Mouse (Mus musculus): ENCODE measurements at regions not wholly inside any gene's neighbourhood (a gene's known extent, or its start where the extent isn't known, plus 50 kb on each side); places are given as distances from the start of the nearest gene placed in this dataset.
A peak's percentile ranks its signal among the peaks of the same experiment; 100 is the strongest.

DNA sequence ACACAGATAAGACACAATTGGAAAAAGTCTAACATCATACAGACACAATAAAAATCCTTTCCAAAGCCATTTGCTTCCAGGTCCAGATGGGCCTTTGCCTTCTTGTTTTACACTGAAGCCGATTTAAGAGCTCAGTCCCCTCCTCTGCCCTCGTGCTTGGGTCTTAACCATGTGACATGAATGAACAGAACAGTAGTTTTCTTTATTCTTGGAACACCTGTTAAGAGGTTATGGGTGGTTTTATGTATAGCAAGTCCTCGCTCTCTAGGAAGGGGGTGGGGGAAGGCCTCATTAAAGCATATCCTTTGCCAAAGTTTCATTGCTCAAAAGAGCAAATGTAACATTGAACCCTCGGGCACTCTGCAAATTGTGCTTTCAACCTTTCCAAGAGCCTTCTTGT is 125.7 kb upstream of the Sfrp2 start:
- DNase-seq (ENCODE audit: extremely low spot score in 1 of 2, low spot score in 2 of 2): no peak
- intact Hi-C loops (cut with DNase I): no loop called here

DNA sequence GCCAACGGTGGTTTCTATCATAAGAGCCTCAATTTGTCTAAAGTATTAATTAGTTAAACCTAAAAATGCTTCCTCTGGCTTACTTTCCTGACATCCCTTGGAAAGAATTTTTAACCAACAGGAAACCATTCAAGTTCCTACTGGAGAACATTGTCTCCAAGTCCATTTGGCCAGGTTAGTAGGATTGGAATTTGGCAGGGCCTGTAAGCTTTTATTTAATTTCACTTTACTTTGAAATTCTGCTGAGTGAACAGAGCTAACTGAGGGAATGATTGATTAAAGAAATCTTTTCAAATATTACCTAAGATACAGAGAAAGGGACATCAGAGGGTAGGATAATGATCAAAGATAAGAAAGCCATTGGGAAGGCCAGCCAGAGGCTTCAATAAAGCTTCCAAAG is 102.4 kb upstream of the Sfrp2 start:
- DNase-seq (ENCODE audit: extremely low spot score in 1 of 2, low spot score in 2 of 2): no peak
- intact Hi-C loops (cut with DNase I): no loop called here

GRCm38 (mm10) chr3:83676147-83676546 is 90.0 kb upstream of the Sfrp2 start:
- intact Hi-C loops (cut with DNase I): no loop called here
- DNase-seq (ENCODE audit: extremely low spot score in 1 of 2, low spot score in 2 of 2): no peak

DNA sequence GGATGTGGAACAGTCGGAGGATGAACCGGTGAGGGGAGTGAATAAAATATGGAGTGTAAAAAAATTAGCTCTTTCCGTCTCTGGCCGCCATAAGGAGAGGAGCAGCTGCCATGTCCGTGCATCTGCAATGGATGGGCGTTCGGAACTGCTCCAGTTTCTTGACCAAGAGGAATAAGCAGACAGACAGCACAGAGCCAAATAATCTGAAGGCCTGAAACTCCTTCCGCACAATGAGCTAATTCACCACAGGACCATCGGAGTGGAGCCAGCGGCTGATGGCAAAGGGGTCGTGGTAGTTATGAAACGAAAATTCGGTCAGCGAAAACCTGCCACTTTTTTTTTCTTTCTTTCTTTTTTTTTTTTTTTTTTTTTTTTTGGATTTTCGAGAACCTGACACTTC is 79.5 kb upstream of the Sfrp2 start:
- no peak for DNase-seq (ENCODE audit: extremely low spot score in 1 of 2, low spot score in 2 of 2)
- intact Hi-C loops (cut with DNase I): no loop called here

GRCm38 (mm10) chr3:83687503-83687902 is 78.6 kb upstream of the Sfrp2 start:
- DNase-seq (ENCODE audit: extremely low spot score in 1 of 2, low spot score in 2 of 2): no peak
- intact Hi-C loops (cut with DNase I): no loop called here

DNA sequence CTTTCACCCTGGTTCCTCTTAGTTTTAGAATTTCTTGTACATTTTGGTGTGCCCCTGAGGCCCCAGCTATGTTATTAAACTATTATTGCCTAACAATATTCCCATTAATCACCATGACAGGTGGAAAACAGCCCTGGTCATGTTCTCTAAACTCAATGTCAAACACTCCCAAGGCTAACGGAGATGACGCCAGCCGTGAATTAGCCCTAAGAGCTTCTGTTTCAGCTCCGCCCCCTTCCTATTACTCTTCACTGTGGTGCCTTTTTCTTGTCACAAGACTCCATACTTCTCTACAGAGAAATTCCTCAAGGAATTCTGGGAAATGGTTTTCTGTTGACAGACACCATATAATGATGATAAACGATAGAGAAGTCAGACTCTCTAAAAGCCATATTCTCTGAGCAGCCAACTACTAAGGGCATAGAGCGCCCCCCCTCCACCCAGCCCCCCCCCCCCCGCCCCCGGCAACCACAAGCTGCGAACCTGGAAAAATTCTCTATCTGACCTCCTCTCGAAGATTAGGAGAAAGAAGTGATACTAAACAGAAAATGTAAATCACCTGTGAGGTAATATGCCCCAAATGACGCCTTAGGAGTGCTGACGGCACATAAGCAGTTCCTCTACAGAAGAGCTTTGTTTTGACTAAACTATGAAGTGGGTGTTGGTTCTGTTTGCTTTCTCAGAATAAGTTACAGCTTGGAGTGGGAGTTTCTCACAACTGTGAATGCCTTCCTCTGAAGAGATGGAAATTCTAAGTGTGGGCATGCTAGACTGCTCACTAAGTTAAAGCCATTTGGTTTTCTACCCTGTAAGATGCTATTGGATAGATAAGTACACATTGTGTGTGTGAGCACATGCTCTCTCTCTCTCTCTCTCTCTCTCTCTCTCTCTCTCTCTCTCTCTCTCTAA is 76.8 kb upstream of the Sfrp2 start:
- DNase-seq (ENCODE audit: extremely low spot score in 1 of 2, low spot score in 2 of 2): no peak
- intact Hi-C loops (cut with DNase I): no loop called here

- intact Hi-C loops (cut with DNase I): no loop called here
- DNase-seq (ENCODE audit: extremely low spot score in 1 of 2, low spot score in 2 of 2): no peak
Measured at GRCm38 (mm10) chr3:83694505-83694904, 71.6 kb upstream of the Sfrp2 start.

DNA sequence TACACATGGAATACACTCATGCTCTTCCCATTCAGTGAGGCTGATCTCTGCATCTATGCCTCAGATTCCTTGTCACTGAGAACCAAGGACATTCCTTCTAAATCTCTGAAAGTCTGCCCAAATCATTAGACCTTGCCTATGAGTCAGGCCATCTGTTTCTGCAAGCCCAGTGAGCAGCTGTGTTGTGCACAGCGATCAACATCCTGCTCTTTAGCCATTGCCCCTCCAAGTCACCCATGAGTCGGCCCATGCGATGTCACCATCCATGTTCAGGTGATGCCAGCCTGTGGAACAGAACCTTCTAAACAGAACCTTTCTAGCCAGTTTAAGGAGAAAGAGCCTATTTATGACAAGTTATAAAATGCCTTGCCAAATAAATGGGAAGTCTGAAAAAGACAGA is 66.4 kb upstream of the Sfrp2 start:
- DNase-seq (ENCODE audit: extremely low spot score in 1 of 2, low spot score in 2 of 2): no peak
- intact Hi-C loops (cut with DNase I): no loop called here

DNA sequence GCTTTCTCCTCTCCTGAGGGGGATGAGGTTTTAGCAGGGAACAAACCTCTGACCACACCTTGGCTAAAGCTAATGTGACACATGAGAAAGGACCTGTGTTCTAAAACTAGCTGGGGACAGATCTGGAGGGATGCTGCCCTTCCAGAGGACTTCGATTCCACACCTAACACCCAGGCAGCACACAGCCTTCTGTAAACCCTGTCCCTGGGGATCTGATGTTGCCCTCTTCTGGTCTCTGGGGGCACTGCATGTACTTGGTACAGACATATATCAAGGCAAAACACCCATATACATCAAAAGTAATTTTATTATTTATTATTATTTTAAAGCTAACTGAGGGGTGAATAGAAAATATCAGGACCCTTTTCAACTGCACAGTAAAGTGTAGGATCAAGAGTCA is 65.0 kb upstream of the Sfrp2 start:
- DNase-seq (ENCODE audit: extremely low spot score in 1 of 2, low spot score in 2 of 2): peak in 1 of 2 experiments; percentile 31
- intact Hi-C loops (cut with DNase I): no loop called here

GRCm38 (mm10) chr3:83704559-83704958 is 61.6 kb upstream of the Sfrp2 start:
- DNase-seq (ENCODE audit: extremely low spot score in 1 of 2, low spot score in 2 of 2): no peak
- intact Hi-C loops (cut with DNase I): no loop called here

DNA sequence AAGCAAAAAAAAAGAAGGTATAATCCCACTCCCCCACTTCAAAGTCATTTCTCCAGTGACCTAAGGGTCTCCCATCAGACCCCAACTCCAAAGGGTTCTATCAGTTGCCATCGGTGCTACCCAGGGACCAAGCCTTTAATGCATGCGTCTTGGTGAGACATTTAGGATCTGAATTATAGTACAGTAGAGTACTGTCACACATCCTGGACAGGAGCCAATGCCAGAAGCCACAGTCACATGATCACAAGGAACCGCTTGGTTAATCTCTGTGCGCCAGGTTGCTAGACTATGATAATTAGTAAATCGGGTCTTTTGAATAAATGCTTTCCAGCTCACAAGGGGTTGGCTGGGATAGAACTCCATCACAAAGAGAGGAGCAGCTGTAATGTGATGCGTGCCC is 60.9 kb upstream of the Sfrp2 start:
- intact Hi-C loops (cut with DNase I): no loop called here
- no peak for DNase-seq (ENCODE audit: extremely low spot score in 1 of 2, low spot score in 2 of 2)

DNA sequence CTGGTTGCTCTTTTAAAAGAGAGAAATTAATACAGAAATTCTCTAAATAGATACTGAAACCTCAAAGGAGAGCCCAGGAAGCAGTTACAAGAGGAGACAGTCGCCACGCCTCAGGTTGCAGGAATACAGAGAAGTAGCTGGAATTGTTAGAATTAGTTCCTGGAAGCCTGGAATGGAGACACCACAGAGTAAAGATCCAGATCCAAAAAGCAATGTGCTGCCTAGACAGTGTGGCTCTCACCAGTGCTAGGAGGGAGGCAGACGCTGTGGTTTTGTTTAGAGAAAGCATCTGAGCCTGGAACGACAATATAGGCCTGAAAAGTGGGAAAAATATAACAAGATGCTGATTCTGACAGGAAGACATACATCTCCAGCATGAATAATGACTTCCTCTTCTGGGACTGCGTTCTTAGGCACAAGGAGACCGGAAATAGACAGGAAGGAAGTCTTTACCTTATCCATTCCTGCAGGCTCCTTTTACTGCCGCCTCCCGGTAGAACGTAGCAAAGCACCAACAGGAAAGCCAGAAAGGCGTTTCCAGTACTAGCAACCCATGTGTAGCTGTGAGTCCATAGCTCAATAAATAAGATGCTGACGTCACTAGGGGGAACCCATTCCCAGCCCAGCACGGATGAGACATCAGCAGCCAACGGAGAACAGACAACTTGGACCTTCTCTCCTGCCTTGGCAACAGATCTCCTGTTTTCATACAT is 59.4 kb upstream of the Sfrp2 start:
- no peak for DNase-seq (ENCODE audit: extremely low spot score in 1 of 2, low spot score in 2 of 2)
- intact Hi-C loops (cut with DNase I): no loop called here

GRCm38 (mm10) chr3:83707278-83707677 is 58.8 kb upstream of the Sfrp2 start:
- DNase-seq (ENCODE audit: extremely low spot score in 1 of 2, low spot score in 2 of 2): no peak
- intact Hi-C loops (cut with DNase I): no loop called here

GRCm38 (mm10) chr3:83708973-83709372 is 57.1 kb upstream of the Sfrp2 start:
- intact Hi-C loops (cut with DNase I): no loop called here
- DNase-seq (ENCODE audit: extremely low spot score in 1 of 2, low spot score in 2 of 2): no peak

- DNase-seq (ENCODE audit: extremely low spot score in 1 of 2, low spot score in 2 of 2): no peak
- intact Hi-C loops (cut with DNase I): no loop called here
Measured at GRCm38 (mm10) chr3:83709531-83709930, 56.6 kb upstream of the Sfrp2 start.

DNA sequence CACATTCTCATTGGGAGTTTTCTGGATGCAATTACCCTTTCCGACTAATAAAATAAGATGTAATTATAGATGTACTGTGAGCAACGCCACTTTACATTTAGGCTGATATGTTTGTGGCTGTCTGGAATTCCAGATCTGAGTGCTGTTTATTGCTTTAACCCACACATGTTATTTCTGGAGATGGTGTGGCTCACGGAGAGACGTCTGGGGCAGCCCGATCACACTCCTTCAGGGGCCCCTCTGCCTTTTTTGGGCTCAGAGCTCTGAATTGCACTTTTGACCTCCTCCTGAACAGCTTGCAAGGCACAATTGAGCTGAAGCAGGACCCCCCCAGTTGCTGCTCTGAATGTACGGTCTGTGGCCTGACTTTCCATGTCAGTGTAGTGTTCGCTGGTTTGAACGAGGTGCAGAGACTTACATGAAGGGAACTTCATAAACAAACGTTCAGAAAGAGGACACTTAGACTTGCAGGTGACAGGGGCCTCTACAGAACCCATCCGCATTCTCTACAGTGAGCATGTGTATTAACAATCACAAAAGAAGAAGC is 55.1 kb upstream of the Sfrp2 start:
- intact Hi-C loops (cut with DNase I): no loop called here

GRCm38 (mm10) chr3:83712355-83712754 is 53.8 kb upstream of the Sfrp2 start:
- no peak for DNase-seq (ENCODE audit: extremely low spot score in 1 of 2, low spot score in 2 of 2)
- intact Hi-C loops (cut with DNase I): no loop called here

More for the DNA sequence above, 55.1 kb upstream of the Sfrp2 start:
- DNase-seq (ENCODE audit: extremely low spot score in 1 of 2, low spot score in 2 of 2): no peak

DNA sequence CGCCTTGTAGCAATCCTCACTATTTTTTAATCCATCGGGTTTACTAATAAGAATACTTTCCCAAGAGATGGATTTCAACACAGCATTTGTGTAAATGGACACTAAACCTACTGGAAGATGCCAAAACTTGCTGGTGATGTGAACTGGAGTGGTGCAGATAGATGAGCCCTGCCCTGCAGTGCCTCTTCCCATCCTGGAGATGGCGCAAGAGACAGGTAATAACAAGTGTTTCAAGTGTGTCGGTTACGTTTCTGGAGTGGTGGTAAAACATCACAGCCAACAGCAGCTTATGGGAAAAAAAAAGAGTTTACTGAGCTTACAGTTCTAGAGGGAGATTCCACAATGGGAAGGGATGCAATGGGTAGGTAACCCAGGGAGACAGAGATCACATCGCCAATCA is 51.5 kb upstream of the Sfrp2 start:
- no peak for DNase-seq (ENCODE audit: extremely low spot score in 1 of 2, low spot score in 2 of 2)
- intact Hi-C loops (cut with DNase I): no loop called here

Data from left cerebral cortex, postnatal 10 days (tissue).